Mouse (Mus musculus) frontal cortex, adult (tissue): ENCODE measurements around the gene Gpatch1.
A peak's percentile ranks its signal among the peaks of the same experiment; 100 is the strongest.

ENCODE experiments used
- ATAC-seq: cut with Nextera tagmentation; 2 replicates; pipeline ENCODE4 v1.9.2; 2017; ENCODE audit warnings: mild to moderate bottlenecking, moderate library complexity, mixed read lengths; ENCODE audit not compliant: low TSS enrichment

Gene Gpatch1

GRCm38 (mm10) chr7:35317729-35318609, at the start of gene Gpatch1:
Gpatch1 (minus strand) TSS chr7:35318440.
- peak; percentile 88 for ATAC-seq

GRCm38 (mm10) chr7:35365161-35365910, 47.1 kb upstream of the Gpatch1 start:
- ATAC-seq = no peak

DNA sequence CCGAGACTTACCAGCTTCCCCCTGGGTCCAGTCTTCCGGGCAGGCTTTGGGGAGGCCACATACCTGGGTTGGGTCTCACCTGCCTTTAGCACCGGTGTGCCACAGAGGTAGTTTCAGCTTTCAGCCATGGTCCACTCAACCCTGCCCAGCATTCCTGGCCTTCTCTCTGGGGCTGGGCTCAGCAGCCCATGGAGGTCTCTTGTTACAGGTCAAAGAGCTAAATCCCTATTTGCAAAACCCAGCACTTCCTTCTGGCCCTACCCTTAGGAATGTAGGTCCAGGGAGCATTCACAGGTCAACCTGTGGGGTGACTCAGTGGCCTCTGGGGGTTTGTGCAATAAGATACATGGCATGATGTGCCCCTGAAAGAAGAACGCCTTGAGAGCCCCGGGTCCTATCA, 44.6 kb upstream of the Gpatch1 start:
- ATAC-seq = no peak

DNA sequence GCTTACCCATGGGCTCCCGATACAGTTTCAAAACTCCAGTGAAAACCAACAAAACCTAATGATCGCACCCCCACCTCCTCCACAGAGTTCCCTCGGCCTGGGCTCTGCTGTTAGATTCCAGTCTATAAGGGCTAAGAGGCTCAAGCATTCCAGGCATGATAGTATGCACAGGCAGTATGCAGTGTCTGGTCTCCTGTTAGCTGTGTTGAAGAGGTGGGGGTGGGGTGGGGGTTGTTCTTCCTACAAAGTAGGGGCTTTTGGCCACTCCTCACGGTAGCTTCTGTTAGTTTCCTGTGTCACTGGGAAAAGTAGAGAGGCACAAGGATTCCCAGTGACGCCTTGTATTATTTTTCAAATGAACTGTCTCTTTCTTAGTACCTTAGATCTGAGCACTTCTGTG, 44.0 kb upstream of the Gpatch1 start:
- no peak for ATAC-seq

- ATAC-seq = no peak
Measured at GRCm38 (mm10) chr7:35357621-35358020, 39.4 kb upstream of the Gpatch1 start.

DNA sequence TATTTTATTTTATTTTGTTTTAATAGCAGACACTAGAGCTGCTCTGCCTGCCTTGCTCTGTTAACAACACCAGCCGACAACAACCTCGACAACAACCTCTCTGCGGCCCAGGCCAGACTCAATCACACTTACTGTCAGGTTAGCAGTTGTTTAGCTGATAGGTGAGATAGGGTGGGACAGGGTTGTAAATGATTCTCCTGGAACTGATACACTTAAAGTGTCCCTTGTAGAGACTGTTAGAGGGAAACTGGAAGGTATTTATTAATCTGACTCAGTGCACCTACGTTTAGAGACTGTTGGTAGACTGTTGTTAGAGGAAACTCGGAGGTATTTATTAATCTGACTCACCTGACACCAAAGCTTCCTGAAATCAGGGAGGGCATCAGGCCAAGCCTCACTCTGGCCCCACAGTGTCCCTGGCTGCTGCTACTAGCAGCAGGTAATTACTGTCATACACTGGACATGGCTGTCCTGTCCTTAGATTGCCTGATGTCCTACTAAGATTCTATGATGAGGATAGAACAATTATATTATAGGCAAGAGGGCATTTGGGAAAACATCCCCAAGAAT, 37.1 kb upstream of the Gpatch1 start:
- ATAC-seq = no peak

DNA sequence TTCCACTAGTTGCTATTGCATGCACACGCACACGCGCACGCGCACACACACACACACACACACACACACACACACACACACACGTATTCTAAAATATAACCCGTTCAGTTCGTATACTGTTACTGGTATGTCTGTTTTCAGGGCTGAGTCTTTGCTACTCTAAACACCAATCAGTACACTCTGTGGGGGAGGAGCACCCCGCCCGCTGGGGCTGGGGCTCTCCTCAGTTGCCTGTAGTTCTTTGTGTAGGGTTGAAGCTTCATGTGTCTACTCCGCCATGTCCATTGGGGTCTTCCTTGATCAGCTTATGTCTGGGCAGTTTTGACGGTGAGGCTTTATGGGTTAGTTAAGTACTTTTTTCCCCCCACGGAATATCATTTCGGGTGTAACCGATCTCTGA, 35.1 kb upstream of the Gpatch1 start:
- ATAC-seq = no peak

- ATAC-seq = no peak
Measured at GRCm38 (mm10) chr7:35351155-35351554, 32.9 kb upstream of the Gpatch1 start.

DNA sequence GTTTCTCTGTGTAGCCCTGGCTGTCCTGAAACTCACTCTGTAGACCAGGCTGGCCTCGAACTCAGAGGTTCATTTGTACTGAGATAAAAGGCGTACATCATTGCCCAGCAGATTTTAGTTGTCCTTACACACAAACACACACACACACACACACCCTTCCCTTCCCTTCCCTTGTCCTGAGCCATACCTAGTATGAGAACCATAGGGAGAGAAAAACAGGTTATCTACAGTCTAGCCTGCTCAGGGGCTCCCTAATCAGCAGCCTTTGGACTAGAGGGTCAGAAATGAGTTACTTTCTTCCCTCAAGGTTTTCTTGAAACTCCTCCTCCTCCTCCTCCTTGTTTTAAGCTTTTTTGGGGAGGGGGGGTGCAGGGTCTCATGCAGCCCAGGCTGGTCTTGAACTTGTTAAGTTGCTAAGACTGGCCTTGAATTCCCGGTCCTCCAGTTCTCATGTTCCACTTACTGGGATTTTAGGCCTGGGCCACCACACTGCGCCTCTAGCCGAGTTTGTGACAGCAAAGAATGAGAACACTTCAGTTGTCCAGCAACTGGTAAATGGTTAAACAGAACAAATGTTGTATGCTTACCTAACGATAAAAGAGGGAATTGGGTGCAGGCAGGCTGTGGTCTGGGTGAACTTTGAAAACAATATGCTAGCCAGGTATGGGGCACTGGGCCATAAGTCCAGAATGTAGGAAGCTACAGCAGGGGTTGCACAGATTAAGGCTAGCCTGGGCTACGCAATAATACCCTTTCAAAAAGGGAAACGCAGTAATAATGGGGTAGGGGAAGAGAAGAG, 31.8 kb upstream of the Gpatch1 start:
- no peak for ATAC-seq

DNA sequence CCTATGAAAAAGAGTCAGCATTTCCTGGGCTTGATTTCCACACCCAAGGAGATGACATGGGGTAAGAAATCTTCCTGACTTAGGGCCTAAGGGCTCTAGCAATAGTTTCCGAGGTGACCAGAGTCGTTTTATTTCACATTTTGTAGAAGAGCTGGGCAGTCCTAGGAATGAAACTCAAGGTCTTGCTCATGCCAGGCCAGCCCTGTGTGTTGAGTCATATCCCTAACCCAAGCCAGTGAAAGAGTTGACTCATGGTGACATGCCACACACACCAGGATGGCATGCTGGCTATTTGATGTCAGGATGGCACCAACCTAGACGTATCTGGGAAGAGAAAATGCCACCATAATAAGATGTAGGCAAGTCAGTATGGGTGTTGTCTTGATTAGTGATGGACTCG, 30.8 kb upstream of the Gpatch1 start:
- ATAC-seq = no peak

DNA sequence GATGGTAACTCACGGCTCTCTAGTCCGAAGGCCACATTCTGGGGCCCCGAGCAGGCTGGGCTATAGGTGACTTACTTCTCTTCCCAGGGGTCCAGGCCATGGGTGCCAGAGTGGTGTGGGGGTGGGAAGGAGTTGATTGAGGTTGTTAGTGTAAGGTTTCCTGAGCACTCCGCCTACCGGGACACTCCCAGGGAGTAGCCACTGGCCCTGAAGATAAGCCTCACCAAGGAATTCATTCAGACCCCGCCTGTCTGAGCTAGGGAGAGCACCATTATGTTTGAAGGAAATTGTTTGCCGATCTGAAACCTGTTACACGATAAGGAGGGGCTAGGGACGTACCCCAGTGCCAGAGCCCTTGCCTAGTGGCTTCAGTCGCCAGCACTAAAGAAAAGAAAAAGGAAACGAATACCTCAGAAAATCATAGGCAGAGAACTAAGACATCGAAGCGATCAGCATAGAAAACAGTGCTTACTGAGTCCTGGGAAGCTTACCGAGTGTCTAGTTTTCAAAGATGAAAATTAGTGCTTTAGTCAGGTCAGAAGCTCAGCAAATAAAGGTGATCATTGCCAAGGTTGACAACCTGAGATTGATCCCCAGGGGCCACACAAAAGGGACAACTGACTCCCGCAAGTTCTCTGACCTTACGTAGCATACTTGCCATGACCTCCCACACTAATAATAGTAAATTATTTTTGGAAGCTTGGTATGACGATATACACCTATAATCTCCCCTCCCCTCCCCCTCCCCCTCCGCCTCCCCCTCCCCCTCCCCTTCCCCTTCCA, 29.9 kb upstream of the Gpatch1 start:
- no peak for ATAC-seq

- no peak for ATAC-seq
Measured at GRCm38 (mm10) chr7:35344785-35345330, 26.6 kb upstream of the Gpatch1 start.

GRCm38 (mm10) chr7:35342498-35342897, 24.3 kb upstream of the Gpatch1 start:
- ATAC-seq = no peak

- no peak for ATAC-seq
Measured at GRCm38 (mm10) chr7:35341282-35341681, 23.0 kb upstream of the Gpatch1 start.

DNA sequence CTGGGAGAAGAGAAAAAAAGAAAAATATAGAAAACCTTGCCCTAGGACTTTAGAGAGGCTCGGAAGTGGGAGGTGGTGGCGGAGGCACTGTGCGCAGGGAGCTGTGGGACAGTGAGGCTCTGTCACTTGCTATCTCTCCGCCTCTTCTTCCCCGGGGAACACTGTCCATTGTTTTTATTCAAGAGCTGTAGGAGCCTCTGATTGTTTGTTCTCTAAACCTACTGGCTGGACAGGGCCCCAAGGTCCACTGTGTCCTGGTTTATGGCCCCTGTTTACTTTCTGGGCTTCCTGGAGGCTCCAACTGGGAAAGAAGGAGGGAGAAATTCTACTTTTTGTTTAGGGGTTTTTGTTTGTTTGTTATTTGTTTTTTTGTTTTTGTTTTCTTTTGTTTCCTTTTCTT, 22.0 kb upstream of the Gpatch1 start:
- ATAC-seq = peak; percentile 44; the same call in 1 of the 2 replicates

- no peak for ATAC-seq
Measured at GRCm38 (mm10) chr7:35334527-35335452, 16.6 kb upstream of the Gpatch1 start.

GRCm38 (mm10) chr7:35333692-35334526, 15.7 kb upstream of the Gpatch1 start, which contains the start of gene Rhpn2:
Rhpn2 (plus strand) TSS chr7:35334170.
- ATAC-seq = peak; percentile 96

DNA sequence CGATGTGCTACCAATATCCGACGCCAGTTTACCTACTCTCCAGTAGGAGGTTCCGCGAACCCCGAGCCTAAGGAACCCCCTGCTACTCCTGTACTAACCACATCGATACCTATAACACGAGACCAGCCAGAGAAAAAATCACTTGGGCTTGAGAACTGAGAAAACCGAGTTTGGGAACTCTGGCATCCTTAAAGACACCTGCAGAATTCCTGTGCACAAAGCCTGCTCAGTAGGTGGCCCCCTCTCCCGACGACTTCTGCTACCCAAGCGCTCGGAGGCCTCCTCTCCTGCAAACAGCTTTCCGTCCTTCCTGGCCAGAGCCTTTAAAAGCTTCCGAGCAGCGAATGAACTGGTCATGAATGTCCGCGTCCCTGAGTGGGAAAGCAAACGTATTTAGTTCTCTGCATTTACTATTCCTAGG, 15.0 kb upstream of the Gpatch1 start:
- ATAC-seq = peak; percentile 67

DNA sequence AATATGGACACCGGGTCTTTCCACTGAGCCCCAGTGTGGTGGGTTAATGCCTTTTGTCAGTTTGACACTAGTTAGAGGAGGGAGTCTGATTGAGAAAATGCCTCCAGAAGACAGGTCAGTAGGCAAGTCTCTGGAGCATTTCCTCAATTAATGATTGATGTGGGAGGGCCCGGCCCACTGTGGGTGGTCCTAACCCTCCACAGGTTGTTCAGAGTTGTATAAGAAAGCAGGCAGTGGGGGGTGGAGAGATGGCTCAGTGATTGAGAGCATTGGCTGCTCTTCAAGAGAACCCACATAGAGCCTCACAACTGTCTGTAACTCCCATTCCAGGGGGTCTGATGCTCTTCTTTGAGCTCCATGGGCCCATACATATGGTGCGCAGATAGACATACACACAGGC, 13.3 kb upstream of the Gpatch1 start:
- ATAC-seq = no peak
